Mouse (Mus musculus) bone marrow, adult 2 months (tissue): ENCODE measurements around the gene Phf14. TPM values are rescaled to one million over a fixed set of nuclear protein-coding genes. Genes with fewer than 3 reads are reported as not detected.

Experiments used
- H3K27ac ChIP-seq: fragments of 200-500 bp; 2 replicates; pipeline ENCODE4 v1.5.1; 2012; ENCODE audit warnings: low read depth, mild to moderate bottlenecking, control low read depth, inconsistent platforms, low read length; ENCODE audit not compliant: control insufficient read depth, poor library complexity, insufficient read depth
- H3K4me1 ChIP-seq: fragments of 200-500 bp; 2 replicates; pipeline ENCODE4 v1.6.1; 2011; ENCODE audit warnings: low read length; ENCODE audit not compliant: control insufficient read depth, insufficient read depth
- H3K4me3 ChIP-seq: fragments of 200-500 bp; replicated peaks from 2 replicates; pipeline ENCODE3; 2011; ENCODE audit warnings: mild to moderate bottlenecking, low read depth, low read length, control low read depth; ENCODE audit not compliant: control insufficient read depth
- CTCF ChIP-seq: fragments of 200-500 bp; IDR thresholded peaks from 2 replicates; pipeline ENCODE4 v1.5.1; 2011; ENCODE audit warnings: low read length, control low read depth; ENCODE audit not compliant: control insufficient read depth, insufficient read depth
- POLR2A ChIP-seq: fragments of 200-500 bp; IDR thresholded peaks from 2 replicates; pipeline ENCODE4 v1.6.1; 2011; ENCODE audit warnings: low read depth, mild to moderate bottlenecking, control low read depth, low read length, borderline replicate concordance; ENCODE audit not compliant: control insufficient read depth
- WGBS: fragments of 180-500 bp; shearing (Covaris S2); methylation state at CpG from one replicate; pipeline ENCODE4 v1.1.7; 2018; 5-methylcytosine and 5-hydroxymethylcytosine counted together
- polyA plus RNA-seq: library from polyadenylated mRNA; stranded (reverse); fragments of >200 nt; gene quantifications from 2 replicates; pipeline ENCODE4 v1.2.4, GENCODE M21; 2011; ENCODE audit warnings: low replicate concordance; ENCODE audit not compliant: missing spikeins, insufficient read depth, insufficient read length

Phf14 gene
- polyA plus RNA-seq, 1 experiment, result 41.7 TPM

DNA sequence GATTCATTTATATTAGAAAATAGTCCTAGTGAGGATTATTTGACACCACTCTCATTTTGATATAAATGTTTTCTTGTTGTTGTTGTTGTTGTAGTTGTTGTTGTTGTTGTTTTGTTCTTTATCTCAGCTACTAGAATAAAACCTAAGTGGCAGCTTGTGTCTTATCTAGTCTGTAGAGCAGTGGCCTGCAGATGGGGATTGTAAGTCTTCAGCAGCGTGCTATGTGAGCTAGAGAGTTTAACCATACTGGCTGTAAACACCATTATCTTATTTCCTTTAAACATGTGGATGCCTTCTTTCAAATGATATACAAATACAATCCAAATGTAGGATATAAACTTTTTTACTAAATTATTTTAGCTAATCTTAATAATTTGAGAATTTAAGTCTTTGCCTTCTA is 98.4 kb downstream of the Phf14 start:
- 53% methylated on average over 1 of the region's 1 CpGs for WGBS
- TF ChIP-seq POLR2A (no peak), CTCF (no peak)
- Histone ChIP-seq H3K27ac (no peak overlapping the region), H3K4me1 (no peaks in the 10 kb centered on the region; the same call in 1 of the 2 replicates), H3K4me3 (no peak overlapping the region)

DNA sequence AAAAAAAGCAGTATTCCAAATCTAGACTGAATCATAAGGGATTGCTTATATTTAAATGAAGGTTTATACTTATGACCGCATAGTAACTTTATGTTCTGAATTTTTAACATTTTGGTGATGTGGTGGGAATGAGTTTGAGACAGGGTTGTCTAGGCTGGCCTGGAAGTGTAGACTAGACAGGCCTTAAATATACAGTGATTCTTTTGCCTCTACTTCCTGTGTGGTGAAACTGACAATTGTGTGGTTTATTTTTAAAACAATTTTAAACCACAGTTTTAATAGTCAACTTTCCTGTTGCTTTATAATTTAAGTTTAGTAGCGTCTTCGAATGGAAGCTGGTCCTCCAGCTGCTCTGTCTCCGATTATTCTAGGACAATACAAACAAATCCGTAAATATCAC is 104.5 kb downstream of the Phf14 start:
- Histone ChIP-seq H3K4me3 (no peak overlapping the region), H3K27ac (no peak overlapping the region), H3K4me1 (no peaks in the 10 kb centered on the region; the same call in 1 of the 2 replicates)
- WGBS, result 37% methylated on average over 5 of the region's 5 CpGs
- TF ChIP-seq POLR2A (no peak), CTCF (no peak)

DNA sequence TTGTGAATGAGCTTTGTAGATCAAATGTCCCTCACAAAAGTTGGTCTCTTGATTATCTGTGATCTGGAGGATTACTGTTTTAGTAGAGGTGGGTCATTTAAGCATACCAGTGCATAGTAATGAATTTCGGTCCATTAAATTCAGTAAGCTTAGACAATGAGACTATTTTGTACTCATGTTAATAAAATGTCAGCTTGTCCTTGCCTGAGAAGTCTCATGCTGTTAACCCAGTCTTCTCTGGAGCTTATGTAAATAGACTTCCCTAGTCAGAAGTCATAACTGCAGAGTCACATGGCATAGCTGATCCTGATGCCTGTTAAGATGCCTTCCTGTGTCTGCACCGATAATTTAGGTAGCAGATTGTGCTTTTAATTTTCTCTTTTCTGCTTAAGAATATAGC is 106.4 kb downstream of the Phf14 start:
- no peak for TF ChIP-seq CTCF
- TF ChIP-seq POLR2A, result no peak
- 50% methylated on average over 2 of the region's 2 CpGs for WGBS
- Histone ChIP-seq H3K27ac (no peak overlapping the region), H3K4me3 (no peak overlapping the region), H3K4me1 (no peaks in the 10 kb centered on the region; the same call in 1 of the 2 replicates)

DNA sequence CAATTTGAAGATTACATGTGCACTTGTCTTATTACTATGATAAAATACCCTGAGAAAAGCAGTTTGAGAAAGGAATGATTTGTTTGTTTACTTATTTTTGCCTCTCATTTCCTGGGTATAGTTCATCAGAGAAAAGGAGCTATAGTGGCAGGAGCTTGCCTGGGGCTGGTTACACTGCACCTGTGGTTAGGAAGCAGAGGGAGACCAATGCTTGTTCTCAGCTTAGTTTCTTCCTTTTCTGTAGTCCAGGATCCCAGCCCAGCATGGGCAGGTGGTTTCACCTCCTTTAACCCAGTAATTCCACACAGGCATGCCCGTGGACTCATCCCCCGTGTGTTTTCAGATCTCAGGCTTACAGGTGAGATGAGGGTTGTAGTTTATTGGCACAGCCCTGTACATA is 107.1 kb downstream of the Phf14 start:
- no peaks in the 10 kb centered on the region; the same call in 1 of the 2 replicates for H3K4me1 ChIP-seq
- no peak for TF ChIP-seq POLR2A
- TF ChIP-seq CTCF, result no peak
- H3K27ac ChIP-seq, result no peak overlapping the region
- no peak overlapping the region for H3K4me3 ChIP-seq
- 84% methylated on average over 2 of the region's 2 CpGs for WGBS

DNA sequence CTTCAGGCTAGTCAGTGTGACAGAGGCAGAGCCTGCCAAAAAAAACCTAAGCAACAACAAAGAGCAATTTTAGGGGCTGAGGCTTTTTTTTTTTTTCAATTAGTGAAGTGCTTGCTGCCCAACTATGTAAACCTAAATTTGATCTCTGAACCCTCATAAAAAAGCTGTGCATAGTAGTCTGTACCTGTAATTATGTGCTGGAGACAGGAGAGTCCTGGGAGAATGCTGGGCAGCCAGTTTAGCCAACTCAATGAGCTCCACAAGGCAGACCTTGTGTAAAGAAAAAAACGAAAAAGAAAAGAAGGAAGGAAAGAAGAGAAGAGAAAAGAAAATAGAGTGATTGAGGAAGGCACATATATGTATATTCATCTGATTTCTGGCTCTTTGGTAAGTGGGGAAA is 112.1 kb downstream of the Phf14 start:
- no peak overlapping the region for H3K27ac ChIP-seq
- TF ChIP-seq CTCF (no peak), POLR2A (no peak)
- 55% methylated on average over 1 of the region's 1 CpGs for WGBS

DNA sequence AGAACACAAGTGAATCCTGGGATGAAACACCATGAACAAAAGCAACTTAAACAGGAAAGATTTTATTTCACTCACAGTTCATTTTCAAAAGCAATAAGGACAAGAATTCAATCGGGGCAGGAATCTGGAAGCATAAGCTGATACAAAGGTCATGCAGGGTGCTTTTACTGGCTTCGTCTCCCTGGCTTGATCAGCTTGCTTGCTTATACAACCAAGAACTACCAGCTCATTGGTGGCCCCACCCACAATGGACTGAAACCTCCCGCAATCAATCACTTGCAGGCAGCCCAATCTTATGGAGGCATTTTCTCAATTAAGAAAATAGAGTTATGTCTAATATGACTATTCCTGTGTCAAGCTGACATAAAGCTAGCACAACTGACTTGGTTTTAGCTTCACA is 112.5 kb downstream of the Phf14 start:
- Histone ChIP-seq H3K4me3 (no peak overlapping the region), H3K27ac (no peak overlapping the region), H3K4me1 (no peaks in the 10 kb centered on the region)
- TF ChIP-seq CTCF, result no peak
- TF ChIP-seq POLR2A, result no peak
- WGBS, result 81% methylated on average over 3 of the region's 3 CpGs

More for the DNA sequence above, 112.1 kb downstream of the Phf14 start:
- no peaks in the 10 kb centered on the region; the same call in 1 of the 2 replicates for H3K4me1 ChIP-seq
- H3K4me3 ChIP-seq, result no peak overlapping the region

DNA sequence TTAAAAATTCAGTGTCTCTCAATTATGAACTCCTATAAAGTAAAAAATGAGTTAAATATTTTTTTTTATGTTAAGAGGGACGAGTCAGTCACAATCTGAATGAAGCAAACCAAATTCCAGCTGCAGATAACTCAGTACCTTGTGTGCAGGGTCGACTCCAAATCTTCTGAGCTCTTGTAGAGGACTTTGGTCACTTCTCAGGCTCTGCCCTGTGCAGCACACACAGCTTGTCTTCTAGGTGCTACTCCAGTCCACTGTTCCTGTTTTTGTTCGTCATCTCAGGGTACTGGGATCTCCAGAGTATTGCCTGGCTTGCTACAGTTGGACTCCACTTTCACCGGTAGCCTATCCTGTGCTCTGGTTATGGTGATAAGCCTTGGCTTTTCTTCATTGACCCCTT is 113.1 kb downstream of the Phf14 start:
- Histone ChIP-seq H3K27ac (no peak overlapping the region), H3K4me1 (no peaks in the 10 kb centered on the region), H3K4me3 (no peak overlapping the region)
- 79% methylated on average over 4 of the region's 4 CpGs for WGBS
- TF ChIP-seq CTCF (no peak), POLR2A (no peak)

DNA sequence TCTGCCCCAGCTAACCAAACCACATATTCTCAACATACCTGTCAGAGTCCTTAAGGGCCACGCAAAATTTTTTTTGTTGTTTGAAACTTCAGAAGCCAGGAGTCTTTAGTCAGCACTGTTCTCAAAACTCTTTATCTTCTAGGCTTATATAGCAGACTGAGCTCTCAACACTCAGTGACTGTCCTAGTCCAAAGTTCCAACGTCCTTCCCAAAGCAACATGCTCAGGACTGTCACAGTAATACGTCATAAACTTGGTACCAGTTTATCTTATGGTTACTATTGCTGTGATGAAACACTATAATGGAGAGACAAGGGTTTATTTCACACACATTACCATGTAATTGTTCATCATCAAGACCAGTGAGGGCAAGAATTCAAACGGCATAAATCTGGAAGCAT is 113.9 kb downstream of the Phf14 start:
- 89% methylated on average over 4 of the region's 4 CpGs for WGBS
- TF ChIP-seq CTCF, result no peak
- no peak for TF ChIP-seq POLR2A
- no peak overlapping the region for H3K27ac ChIP-seq

DNA sequence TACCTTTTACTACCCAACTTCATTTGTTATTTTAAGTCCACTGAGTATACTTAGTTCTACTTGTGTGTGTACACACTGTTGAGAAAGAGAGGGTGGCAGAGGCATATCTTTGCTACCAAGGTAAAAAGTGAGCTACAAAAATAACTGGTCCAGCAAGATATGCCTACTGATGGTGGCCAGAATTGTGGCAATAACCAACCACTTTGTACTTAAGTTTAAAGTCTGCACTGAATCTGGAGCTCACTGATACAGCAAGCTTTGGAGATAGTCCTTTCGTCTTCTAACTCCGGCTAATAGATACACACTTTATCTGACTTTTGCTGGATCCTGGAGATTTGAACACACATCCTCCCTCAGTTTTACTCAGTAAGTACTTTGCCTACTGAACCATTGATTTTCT is 115.8 kb downstream of the Phf14 start:
- WGBS, result 57% methylated on average over 2 of the region's 2 CpGs
- H3K4me3 ChIP-seq, result no peak overlapping the region
- H3K4me1 ChIP-seq, result no peaks in the 10 kb centered on the region
- no peak for TF ChIP-seq POLR2A
- no peak for TF ChIP-seq CTCF
- no peak overlapping the region for H3K27ac ChIP-seq

More for the DNA sequence above, 113.9 kb downstream of the Phf14 start:
- H3K4me1 ChIP-seq, result no peaks in the 10 kb centered on the region
- no peak overlapping the region for H3K4me3 ChIP-seq

DNA sequence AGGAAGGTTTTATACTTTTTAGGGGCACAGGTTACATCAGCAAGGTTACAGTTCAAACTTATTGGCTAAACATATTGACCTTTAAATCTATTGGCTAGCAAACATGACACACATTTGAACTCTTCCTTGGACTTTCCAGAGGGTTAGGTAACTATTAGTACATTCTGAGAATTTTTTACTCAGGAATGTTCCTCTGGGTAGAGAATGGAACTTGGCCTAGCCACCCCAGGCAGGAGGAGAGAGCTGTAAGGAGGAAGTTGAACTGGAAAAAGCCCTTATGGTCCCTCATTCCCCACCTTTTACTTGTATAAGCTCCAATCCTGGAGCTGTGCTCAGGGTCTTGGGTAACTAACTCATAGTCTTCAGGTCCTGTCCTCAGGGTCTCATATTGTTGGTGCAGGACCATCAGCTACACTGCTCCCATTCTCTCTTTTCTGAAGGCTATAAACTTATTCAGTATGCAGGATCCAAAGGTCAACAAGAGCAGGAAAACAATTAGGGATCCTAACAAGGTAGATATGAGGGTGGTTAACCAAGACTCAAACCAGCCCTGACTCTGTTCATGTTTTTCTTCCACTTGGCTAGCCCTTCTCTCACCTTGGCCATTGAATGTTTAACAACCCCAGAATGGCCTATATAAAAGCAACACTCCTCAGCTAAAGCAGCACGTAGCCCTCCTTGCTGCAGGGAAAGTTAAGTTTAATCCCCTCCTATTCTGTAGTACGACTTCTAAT is 119.4 kb downstream of the Phf14 start:
- Histone ChIP-seq H3K4me3 (no peak overlapping the region), H3K4me1 (no peaks in the 10 kb centered on the region), H3K27ac (no peak overlapping the region)
- TF ChIP-seq POLR2A (no peak), CTCF (no peak)
- 89% methylated on average over 2 of the region's 2 CpGs for WGBS
